Mouse (Mus musculus) hindbrain, postnatal 0 days (tissue): ENCODE results near the gene Gm49721. TPM values are rescaled to one million over a fixed set of nuclear protein-coding genes. Genes with fewer than 3 reads are reported as not detected.
"Not testable (repeated sequence)": the region's sequence is repeated elsewhere in the genome, so short reads cannot be mapped to it uniquely, and the experiment has no call there.

Source experiments
- ATAC-seq: fragments of 200-750 bp; cut with Nextera tagmentation; 2 replicates; pipeline ENCODE4 v1.8.0; 2017; ENCODE audit warnings: mild to moderate bottlenecking, moderate TSS enrichment, moderate library complexity
- DNase-seq: peaks from one replicate; pipeline ENCODE4 v3.0.0-alpha.2; 2015; ENCODE audit warnings: low spot score
- H3K27ac ChIP-seq: fragments of 300-500 bp; sonication (generic); 2 replicates; pipeline ENCODE4 v1.5.1; 2014; ENCODE audit warnings: mild to moderate bottlenecking
- H3K27me3 ChIP-seq: fragments of 300-500 bp; sonication (generic); 2 replicates; pipeline ENCODE4 v1.6.1; 2014; ENCODE audit warnings: low read length, mixed read lengths; ENCODE audit not compliant: insufficient read depth
- H3K36me3 ChIP-seq: fragments of 300-500 bp; sonication (generic); 2 replicates; pipeline ENCODE4 v1.6.1; 2014; ENCODE audit warnings: low read length, mixed read lengths; ENCODE audit not compliant: insufficient read depth
- H3K4me1 ChIP-seq: fragments of 300-500 bp; sonication (generic); 2 replicates; pipeline ENCODE4 v1.6.1; 2014; ENCODE audit warnings: antibody characterized with exemption, low read length, mixed read lengths; ENCODE audit not compliant: insufficient read depth
- H3K4me2 ChIP-seq: fragments of 300-500 bp; sonication (generic); 2 replicates; pipeline ENCODE4 v1.6.1; 2014; ENCODE audit warnings: low read depth, mild to moderate bottlenecking, low read length, moderate library complexity, mixed read lengths
- H3K4me3 ChIP-seq: fragments of 300-500 bp; sonication (generic); 2 replicates; pipeline ENCODE4 v1.5.1; 2014; ENCODE audit warnings: low read length
- H3K9ac ChIP-seq: fragments of 300-500 bp; sonication (generic); replicated peaks from 2 replicates; pipeline ENCODE4 v1.6.1; 2014; ENCODE audit warnings: mild to moderate bottlenecking, low read length, moderate library complexity, mixed read lengths
- H3K9me3 ChIP-seq: fragments of 300-500 bp; sonication (generic); 2 replicates; pipeline ENCODE4 v1.6.1; 2016; ENCODE audit warnings: low read length, mixed read lengths
- WGBS: fragments of 180-500 bp; shearing (Covaris S2); extraction: QIAGEN DNeasy Blood & Tissue Kit; methylation state at CpG from one replicate; pipeline ENCODE4 v1.1.7; 2014; 5-methylcytosine and 5-hydroxymethylcytosine counted together
- polyA plus RNA-seq: library from polyadenylated mRNA; unstranded; fragments of >200 nt; fragmentation: Nextera tagmentation; extraction: Ambion mirVana; gene quantifications from 2 replicates; pipeline ENCODE4 v1.2.1, GENCODE M21; 2015
- total RNA-seq: library from RNA; depleted of rRNA; stranded (reverse); fragments of >200 nt; gene quantifications from 2 replicates; pipeline ENCODE4 v1.2.3, GENCODE M21; 2014

The Gm49721 gene
- total and polyA plus RNA-seq, 2 experiments from 2014 or later: 0.54 to 7.2 TPM

GRCm38 (mm10) chr17:7009440-7009839, 30.7 kb downstream of the Gm49721 start:
- H3K36me3 ChIP-seq, H3K27me3 ChIP-seq, H3K4me1 ChIP-seq, H3K9me3 ChIP-seq, ATAC-seq, H3K4me3 ChIP-seq, H3K4me2 ChIP-seq, H3K27ac ChIP-seq, DNase-seq, H3K9ac ChIP-seq: not testable (repeated sequence)
- no CpG with 5 or more reads among the region's 7 CpGs for WGBS

- DNase-seq, H3K9me3 ChIP-seq, H3K4me1 ChIP-seq, H3K4me3 ChIP-seq, H3K9ac ChIP-seq, ATAC-seq, H3K4me2 ChIP-seq, H3K27ac ChIP-seq, H3K27me3 ChIP-seq, H3K36me3 ChIP-seq: not testable (repeated sequence)
- 70% methylated on average over 4 of the region's 9 CpGs for WGBS
These were observed 31.2 kb downstream of the Gm49721 start for GRCm38 (mm10) chr17:7009901-7010300.

GRCm38 (mm10) chr17:7014190-7014589, 35.5 kb downstream of the Gm49721 start:
- not testable (repeated sequence) for DNase-seq, ATAC-seq, H3K36me3 ChIP-seq, H3K4me2 ChIP-seq, H3K4me1 ChIP-seq, H3K4me3 ChIP-seq, H3K9ac ChIP-seq, H3K9me3 ChIP-seq, H3K27ac ChIP-seq, H3K27me3 ChIP-seq
- WGBS: no CpG with 5 or more reads among the region's 1 CpGs

- H3K27me3 ChIP-seq, H3K4me2 ChIP-seq, H3K36me3 ChIP-seq, DNase-seq, H3K4me3 ChIP-seq, H3K27ac ChIP-seq, H3K9ac ChIP-seq, H3K4me1 ChIP-seq, H3K9me3 ChIP-seq: not testable (repeated sequence)
- WGBS: 11% methylated on average over 6 of the region's 14 CpGs
- ATAC-seq: peak; percentile 82
These were observed 46.6 kb downstream of the Gm49721 start, which contains the start of gene Gm1604a for GRCm38 (mm10) chr17:7025257-7025656. Gene Gm1604a, plus strand, starts transcription at chr17:7025568.

GRCm38 (mm10) chr17:7025764-7026346, 47.2 kb downstream of the Gm49721 start:
- not testable (repeated sequence) for H3K27me3 ChIP-seq, H3K4me1 ChIP-seq, H3K9me3 ChIP-seq, H3K9ac ChIP-seq, H3K36me3 ChIP-seq, H3K4me2 ChIP-seq, H3K4me3 ChIP-seq, H3K27ac ChIP-seq, DNase-seq
- 32% methylated on average over 3 of the region's 14 CpGs for WGBS
- ATAC-seq: peak; percentile 81

GRCm38 (mm10) chr17:7030204-7030603, 51.5 kb downstream of the Gm49721 start:
- not testable (repeated sequence) for H3K9ac ChIP-seq, ATAC-seq, H3K27ac ChIP-seq, DNase-seq, H3K4me2 ChIP-seq, H3K4me3 ChIP-seq, H3K27me3 ChIP-seq, H3K9me3 ChIP-seq, H3K36me3 ChIP-seq, H3K4me1 ChIP-seq
- WGBS: 70% methylated on average over 5 of the region's 7 CpGs

- H3K9me3 ChIP-seq, H3K36me3 ChIP-seq, DNase-seq, H3K9ac ChIP-seq, H3K27ac ChIP-seq, H3K27me3 ChIP-seq, ATAC-seq, H3K4me2 ChIP-seq, H3K4me3 ChIP-seq, H3K4me1 ChIP-seq: not testable (repeated sequence)
- WGBS: 50% methylated on average over 3 of the region's 6 CpGs
These were observed 52.0 kb downstream of the Gm49721 start for GRCm38 (mm10) chr17:7030622-7031174.

GRCm38 (mm10) chr17:7033192-7034166, 54.8 kb downstream of the Gm49721 start:
- H3K27ac ChIP-seq, H3K9me3 ChIP-seq, H3K9ac ChIP-seq, H3K4me2 ChIP-seq, H3K27me3 ChIP-seq, DNase-seq, H3K36me3 ChIP-seq, H3K4me1 ChIP-seq, H3K4me3 ChIP-seq: not testable (repeated sequence)
- ATAC-seq: 0 out of 2 replicates have a peak, but pooled peaks have one; percentile 29
- 59% methylated on average over 3 of the region's 17 CpGs for WGBS

GRCm38 (mm10) chr17:7068997-7069539, 90.4 kb downstream of the Gm49721 start:
- 27% methylated on average over 2 of the region's 4 CpGs for WGBS
- H3K9me3 ChIP-seq, H3K27ac ChIP-seq, H3K36me3 ChIP-seq, H3K27me3 ChIP-seq, H3K4me2 ChIP-seq, H3K4me1 ChIP-seq, ATAC-seq, H3K9ac ChIP-seq, H3K4me3 ChIP-seq: not testable (repeated sequence)
- DNase-seq: peak; percentile 2
